Mouse (Mus musculus): ENCODE measurements around the gene Gdap1l1.
"Not testable (repeated sequence)": the region's sequence is repeated elsewhere in the genome, so short reads cannot be mapped to it uniquely, and the experiment has no call there.

The Gdap1l1 gene

DNA sequence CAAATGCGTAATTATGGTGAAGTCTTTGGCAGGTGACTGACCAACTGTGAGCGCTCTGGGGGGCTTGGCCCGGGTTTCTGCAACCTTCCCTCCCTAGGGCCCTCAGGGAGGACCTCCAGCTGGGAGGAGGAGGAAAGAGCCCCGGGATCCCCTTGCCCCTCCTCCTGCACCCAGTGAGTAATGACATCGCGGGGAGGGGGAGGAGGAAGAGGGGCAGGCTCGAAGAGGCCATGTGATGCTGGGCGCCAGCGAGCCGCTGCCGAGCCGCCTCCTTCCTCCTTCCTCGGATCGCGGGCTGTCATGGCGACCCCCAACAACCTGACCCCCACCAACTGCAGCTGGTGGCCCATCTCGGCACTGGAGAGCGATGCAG is at the start of gene Gdap1l1:
Gene Gdap1l1, plus strand, starts transcription at position 231 of the 373 bp plus-strand sequence.
- no peak for DNase-seq (ENCODE audit: low spot score)

DNA sequence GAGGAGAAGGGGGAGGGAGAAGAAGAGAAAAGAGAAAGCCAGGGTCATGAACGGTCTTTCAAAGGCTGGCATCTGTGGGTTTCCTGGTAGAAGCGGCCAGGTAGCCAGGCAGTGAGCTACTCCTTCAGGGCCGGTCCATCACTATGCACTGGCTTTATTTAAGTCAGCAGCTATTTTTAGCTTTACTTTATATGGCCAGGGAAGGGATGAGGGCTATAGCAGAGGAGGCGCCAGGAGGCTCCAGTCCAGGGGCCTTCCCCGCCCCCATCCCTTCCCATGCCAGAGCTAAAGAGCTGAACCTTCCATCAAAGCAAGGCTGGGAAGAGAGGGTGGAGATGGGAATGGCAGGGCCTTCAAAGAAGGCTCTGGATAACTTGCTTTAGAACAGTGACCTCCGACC is 45.8 kb upstream of the Gdap1l1 start:
- no peak for DNase-seq (ENCODE audit: low spot score)

DNA sequence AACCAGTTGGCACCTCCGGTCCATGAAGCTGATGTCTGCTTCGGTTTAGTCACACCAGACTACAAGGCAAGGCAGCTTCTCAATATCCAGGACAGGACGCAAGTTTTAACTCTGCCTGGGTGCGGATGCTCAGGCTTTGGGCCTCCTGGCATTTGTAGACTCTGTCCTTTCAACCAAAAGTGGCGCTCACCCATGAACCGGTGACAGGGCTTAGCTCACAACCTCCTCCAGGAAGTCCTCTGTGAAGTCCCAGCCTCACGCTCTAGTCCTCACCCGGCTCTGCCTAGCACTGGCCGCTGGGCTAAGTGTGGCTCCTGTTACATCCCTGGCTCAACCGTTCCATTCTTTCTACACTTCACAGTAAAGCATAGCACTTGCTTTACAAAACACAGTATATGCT is 45.0 kb upstream of the Gdap1l1 start:
- no peak for DNase-seq (ENCODE audit: low spot score)

DNA sequence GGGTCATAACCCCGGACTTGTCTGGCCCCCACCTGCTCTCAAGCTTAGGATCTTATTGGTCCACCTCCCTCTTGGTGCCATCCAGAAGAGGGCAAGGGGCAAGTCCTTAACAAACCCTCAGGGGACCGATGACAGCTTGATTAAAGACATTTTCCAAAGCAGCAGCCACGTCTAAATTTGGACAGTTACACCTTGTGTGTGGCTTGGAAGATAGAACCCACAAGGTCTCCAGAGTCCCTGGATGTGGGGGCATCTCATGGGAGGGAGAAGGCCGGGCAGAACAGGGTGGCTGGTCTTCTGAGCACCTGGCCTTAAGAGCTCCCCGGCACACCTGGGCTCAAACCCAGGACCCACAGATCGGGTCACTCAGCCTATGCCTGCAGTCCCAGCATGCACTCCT is 44.3 kb upstream of the Gdap1l1 start:
- no peak for DNase-seq (ENCODE audit: low spot score)

DNA sequence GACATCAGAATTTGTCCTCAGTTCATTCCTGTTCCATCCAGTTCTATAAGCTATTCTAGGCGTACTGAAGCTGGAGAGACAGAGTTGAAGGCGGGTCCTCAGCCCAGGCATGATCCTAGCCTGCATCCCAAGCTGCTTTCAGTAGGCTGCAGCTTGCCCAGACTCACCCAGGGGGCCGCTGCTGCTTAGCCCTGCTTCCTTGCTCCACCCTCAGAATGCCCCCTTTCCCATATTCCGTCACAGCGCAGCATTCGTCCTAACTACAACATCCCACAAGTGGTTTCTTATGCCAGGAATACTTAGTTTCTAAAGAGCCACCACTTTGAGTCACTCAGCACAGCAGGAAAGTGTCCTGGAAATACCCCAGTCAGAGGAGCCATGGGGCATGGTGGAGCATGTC is 43.3 kb upstream of the Gdap1l1 start:
- no peak for DNase-seq (ENCODE audit: low spot score)

DNA sequence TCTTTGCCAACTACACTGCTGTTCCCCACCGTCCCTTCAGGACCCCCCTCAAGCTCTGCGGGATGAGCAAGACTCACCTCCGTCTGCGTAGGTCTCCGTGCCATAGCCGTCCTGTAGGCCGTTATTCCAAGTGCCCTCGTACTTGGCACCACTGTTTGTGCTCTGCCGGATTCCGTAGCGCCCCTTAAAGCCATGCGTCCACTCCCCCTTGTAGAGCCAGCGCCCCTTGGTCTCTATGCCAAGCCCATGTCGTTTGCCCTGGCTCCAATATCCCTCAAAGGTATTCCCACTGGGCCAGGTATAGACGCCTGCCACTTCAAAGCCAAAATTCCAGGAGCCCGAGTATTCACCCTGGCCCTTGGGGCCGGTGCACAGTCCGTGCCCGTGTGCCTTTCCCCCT is 41.2 kb upstream of the Gdap1l1 start:
- no peak for DNase-seq (ENCODE audit: low spot score)

DNA sequence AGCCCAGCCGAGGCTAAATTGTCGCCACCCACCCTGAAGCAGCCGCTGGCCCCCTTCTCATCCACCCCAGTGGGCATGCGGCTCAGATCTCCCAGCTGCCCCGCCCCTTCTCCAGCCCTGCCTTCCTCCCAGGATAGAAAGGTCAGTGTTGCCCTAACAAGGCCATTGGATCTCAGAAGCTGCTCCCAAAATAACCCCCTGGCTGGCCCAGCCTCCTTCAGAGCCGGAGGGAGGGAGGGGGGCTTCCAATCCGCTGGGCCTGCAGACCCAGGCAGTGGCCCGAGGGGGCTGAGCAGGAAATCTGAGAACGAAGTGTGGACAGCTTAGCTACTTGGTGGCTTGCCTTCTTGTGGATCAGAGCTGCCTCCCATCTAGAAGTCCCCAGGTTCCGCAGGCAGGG is 40.4 kb upstream of the Gdap1l1 start, which contains the start of gene Jph2:
Gene Jph2, minus strand, starts transcription at position 89 of the 400 bp plus-strand sequence.
- no peak for DNase-seq (ENCODE audit: low spot score)

DNA sequence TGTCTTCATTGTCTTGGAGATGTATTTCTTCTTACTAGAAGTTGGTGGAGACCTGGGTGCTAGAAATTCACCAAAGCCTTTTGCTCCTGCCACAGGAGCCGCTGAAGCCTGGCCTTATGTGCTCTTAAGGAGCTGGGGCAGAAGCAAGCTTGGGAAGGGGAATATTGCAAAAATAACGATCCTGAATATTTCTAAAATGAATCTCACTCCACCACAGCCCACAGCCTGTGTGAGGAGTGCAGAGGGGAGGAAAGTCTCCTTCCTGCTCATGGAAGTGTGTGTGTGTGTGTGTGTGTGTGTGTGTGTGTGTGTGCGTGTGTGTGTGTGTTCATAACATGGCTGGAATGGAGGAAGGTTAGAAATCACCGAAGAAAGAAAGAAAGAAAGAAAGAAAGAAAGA is 39.5 kb upstream of the Gdap1l1 start:
- DNase-seq (ENCODE audit: low spot score) = no peak

DNA sequence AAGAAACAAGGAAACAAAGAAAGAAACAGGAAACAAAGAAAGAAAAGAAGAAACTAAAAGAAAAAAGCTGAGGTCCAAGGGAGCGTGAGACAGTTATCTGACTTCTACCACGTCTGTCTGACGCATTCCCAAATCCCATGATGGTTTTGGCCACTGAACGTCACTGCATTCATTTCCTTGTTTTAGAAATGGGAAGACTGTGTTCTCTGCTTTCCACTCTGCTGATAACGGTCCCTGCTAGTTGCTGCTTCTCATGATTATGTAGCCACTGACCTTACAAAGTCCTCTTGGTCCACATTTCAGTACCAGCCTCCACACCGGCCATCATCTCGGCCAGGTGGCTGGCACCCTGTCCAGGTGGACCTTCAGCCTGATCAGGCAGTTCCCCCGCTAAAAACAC is 39.1 kb upstream of the Gdap1l1 start:
- DNase-seq (ENCODE audit: low spot score) = no peak

DNA sequence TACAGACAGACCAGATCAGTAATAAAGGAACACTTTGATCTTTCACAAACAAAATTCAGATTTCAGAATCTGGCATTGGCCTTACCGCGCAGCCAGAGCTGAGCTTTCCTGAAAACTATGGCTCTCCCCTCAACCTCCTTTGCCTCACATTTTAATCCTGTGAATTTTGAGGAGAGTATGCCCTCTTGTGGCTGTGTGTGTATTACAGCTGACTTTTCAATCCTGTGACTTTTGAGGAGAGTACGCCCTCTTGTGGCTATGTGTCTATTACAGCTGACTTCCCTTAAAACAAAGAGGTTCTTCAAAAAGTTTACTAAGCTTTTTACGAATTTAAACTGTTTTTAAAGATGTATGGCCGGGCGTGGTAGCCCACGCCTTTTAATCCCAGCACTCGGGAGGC is 37.1 kb upstream of the Gdap1l1 start:
- DNase-seq (ENCODE audit: low spot score) = peak; percentile 95

DNA sequence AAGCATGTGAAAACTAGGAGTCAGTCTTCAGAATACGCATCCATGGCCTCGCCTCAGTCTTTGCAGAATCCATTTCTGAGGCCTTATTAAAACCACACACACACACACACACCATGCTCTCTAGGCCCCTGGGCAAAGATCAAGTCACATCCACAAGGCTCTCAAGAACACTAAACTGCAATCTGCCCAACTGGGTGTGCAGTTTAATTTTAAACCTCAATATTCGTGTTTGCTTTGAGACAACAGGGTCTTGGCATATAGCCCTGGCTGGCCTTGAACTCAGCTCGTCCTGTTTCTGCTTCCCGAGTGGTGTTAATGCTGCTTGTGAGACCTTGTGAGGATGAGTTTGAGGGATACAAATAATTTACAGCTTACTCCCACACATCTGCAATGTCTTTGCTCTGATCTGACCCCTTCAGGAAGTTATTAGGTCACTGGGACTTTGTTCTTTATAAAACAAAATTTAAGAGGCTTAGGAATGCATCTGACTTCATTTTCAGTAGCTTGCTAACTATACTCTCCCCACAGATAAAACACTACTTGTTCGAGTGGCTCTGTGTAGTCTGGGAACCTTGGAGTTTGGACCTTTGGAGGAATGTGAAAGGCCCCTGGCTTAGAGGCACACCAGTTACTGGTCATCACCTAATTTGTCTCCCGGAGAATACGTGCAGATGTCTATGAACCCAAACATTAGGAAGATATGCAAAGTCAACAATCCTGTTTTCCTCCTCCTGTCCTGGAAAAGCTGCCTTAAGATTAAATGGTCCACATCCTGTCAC is 34.0 kb upstream of the Gdap1l1 start:
- no peak for DNase-seq (ENCODE audit: low spot score)

DNA sequence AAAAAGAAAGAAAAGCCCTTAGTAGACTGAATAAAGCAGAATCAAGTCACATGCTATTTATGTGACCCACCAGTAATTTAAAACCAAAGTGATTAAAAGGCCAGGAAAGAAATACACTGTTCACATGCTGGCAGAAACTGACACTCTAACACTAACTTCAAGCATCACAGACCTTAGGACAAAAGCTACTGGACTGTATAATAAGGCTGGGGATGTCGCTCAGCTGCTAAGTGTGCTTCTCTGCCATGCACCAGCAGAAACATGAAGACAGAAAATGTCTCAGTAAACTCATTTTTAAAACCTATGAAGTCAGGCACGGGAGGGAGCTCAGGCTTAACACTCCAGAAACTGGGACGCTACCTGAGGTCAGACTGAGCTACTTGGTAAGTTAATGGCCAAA is 28.1 kb upstream of the Gdap1l1 start:
- DNase-seq (ENCODE audit: low spot score) = no peak

DNA sequence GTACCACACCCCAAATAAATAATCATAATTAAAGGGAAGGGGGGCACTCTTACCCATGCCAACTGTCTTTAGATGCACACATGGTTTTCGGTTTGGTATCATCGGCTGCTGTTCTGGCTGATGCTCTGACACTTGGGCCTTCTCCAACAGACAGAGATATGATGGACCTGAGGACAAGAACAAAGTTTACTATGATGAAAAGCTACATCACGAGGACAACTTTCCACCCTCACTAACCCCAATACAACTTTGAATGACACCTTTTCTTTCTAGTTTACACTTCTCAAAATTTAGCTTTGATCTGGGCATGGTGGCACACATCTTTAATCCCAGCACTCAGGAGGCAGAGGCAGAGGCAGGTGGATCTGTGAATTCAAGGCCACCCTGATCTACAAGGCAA is 26.9 kb upstream of the Gdap1l1 start:
- DNase-seq (ENCODE audit: low spot score) = not testable (repeated sequence)

DNA sequence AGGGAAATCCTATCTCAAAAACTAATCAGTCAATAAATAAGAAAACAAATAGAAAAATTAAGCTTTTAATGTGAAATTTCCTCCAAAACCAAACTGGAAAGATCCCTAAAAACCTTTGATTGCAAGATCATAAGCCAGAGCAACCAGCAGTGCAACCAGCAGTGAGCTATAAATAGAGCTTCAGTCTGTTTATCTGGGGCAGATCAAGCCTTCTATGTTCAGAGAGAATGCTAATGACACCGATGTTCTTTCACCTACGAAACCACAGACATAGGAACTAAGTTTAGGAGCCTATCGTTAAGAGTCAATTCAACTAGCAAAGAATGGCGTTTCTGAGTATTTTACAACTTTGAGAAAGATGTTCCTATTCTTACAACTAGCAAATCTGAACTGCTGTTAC is 26.4 kb upstream of the Gdap1l1 start:
- DNase-seq (ENCODE audit: low spot score) = peak; percentile 45

DNA sequence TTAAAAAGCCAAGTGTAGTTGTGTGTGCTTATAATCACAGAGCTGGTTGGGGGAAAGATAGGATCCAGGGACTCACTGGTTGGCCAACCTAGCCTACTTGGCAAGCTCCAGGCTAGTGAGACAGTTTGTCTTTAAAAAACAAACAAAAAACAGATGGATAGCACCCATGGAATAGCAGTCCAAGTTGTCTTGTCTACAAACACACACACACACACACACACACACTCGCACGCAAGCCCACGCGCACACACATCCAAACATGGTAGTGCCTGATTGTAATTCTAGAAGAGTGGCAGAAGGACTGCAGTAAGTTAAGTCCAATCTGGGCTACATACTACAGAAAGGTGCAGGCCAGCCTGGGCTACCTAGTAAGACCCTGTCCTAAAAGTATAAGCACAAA is 25.9 kb upstream of the Gdap1l1 start:
- peak; percentile 60 for DNase-seq (ENCODE audit: low spot score)

DNA sequence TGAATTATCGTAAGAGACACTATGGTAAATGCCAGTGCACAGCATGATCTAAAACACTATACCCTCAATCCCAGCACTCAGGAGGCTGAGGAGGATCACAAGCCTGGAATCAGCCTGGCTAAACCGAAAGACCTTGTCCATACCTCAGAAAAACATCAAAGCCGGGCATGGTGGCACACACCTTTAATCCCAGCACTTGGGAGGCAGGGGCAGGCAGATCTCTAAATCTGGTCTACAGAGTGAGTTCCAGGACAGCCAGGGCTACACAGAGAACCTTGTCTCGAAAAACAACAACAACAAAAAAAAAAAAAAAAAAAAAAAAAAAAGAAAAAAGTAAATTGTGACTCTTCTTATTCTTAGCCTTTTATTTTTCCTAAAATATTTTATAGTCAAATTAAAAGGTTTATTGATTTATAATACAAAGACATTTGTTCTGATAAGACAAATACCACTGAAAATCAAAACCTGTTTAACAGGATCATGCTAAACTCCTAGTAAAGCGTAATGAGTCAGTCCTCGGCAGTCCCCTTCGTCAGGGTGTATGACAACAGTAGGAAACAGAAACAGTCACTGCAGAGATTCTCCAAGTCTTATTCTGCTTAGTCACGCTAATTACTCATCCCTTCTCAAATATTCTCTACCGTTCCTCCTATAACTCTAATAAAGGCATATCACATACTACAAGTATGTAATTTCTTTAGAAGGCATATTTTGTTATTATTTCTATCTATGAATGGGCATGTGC is 25.3 kb upstream of the Gdap1l1 start:
- DNase-seq (ENCODE audit: low spot score) = no peak

DNA sequence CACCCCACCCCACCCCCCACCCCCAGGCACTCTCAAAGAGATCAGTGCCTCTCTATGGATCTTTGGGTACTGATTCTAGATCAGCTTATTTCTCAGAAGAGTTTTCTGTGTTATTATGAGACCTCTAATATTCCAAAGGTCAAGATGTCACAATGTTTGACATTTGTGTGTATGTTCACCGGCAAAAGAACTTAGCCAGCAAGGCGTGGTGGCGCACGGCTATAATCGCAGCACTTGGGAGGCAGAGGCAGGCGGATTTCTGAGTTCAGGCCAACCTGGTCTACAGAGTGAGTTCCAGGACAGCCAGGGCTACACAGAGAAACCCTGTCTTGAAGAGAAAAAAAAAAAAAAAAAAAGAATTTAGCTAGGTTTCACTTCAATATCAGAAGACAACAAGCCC is 21.2 kb upstream of the Gdap1l1 start:
- no peak for DNase-seq (ENCODE audit: low spot score)

DNA sequence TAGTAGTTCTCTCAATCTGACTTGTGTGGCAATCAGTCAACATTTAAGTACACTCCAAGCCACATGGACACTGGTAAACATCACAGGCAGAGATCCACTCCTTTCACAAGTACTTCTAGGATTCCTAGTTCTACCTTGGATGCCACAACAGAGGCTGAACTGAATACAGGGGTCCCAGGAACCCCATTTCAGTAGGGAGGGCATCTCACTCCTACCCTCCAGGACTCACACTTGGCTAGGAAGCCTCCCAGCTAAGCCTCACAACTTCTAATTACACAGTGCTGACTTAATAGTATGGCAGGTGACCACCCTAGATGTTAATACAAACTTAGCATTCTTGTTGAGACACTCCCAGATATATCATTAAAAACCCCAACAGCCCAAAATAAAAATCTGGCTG is 20.4 kb upstream of the Gdap1l1 start:
- no peak for DNase-seq (ENCODE audit: low spot score)

DNA sequence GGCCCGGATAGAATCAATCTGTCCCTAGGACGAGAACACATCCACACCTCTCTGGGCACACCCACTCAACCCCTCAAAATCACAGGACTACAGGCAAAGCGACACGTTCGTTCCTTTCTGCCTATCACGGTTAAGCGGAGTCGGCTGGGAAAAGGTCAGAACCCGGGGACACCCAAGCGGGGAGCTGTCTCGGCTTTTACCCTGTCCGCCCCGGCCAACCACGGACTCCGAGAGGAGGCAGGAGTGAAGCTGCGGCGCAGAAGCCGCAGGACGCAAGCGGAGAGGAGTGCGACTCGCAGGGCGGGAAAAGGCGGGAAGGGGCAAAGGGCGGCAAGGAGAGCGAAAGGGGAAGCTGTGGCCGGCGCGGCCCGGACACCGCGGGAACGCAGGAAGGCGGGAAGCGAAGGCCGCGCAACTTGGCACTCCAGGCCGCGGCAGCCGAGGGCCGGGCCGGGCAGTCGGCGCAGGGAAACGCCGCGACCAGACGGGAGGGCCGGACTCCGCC is 19.4 kb upstream of the Gdap1l1 start:
- DNase-seq (ENCODE audit: low spot score) = peak; percentile 58

DNA sequence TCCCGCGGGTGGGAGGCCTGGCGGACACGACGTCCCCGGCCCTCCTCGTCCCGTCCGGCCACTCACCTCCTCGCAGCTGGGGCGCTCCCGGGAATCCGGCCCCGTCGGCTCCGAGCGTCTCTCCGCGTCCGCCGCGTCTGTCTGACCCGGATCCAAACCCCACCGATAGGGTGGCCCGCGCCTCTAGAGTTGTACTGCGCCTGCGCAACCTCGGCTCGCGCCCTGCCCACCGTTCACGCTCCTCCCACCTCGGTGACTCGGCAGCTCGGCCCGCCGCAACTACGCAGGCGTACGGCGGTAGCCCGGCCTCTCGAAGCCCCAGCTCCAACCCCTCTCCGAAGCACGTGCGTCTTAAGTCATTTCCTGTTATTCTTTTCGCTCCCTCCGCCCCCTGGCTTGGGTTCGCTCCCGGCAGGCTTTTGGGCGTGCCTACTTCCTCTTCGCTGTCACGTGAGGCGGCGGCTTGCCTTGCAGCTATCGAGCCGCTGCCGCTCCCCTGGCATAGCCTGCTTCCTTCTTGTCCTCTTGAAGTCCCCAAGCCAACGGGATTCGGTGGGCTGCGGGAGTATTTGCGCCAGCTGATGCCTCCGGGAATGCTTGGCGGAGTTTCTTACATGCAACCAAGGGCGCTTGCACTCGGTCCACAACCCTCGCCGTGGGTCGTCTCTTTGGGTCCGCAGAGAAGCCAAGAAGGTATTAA is 18.8 kb upstream of the Gdap1l1 start:
- peak; percentile 100 for DNase-seq (ENCODE audit: low spot score)

DNA sequence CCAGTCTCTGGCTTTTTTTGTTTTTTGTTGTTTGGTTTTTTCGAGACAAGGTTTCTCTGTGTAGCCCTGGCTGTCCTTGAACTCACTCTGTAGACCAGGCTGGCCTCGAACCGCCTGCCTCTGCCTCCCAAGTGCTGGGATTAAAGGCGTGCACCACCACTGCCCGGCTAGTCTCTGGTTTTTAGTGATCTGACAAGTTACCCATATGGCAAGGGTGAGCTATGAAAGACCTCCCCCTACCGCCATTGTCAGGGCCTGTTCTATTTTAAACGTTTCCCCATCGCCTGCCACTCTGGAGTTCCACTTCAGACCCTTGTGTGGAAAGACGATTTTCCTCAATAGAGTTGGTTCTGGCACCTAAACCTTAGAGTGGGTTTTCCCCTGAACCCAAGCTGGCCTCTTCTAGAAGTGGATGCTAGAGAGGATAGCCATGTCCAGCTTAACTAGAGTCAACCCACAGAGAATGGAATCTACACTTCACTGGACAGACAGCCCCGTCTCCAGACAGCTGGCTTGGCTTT is 17.9 kb upstream of the Gdap1l1 start:
- no peak for DNase-seq (ENCODE audit: low spot score)

DNA sequence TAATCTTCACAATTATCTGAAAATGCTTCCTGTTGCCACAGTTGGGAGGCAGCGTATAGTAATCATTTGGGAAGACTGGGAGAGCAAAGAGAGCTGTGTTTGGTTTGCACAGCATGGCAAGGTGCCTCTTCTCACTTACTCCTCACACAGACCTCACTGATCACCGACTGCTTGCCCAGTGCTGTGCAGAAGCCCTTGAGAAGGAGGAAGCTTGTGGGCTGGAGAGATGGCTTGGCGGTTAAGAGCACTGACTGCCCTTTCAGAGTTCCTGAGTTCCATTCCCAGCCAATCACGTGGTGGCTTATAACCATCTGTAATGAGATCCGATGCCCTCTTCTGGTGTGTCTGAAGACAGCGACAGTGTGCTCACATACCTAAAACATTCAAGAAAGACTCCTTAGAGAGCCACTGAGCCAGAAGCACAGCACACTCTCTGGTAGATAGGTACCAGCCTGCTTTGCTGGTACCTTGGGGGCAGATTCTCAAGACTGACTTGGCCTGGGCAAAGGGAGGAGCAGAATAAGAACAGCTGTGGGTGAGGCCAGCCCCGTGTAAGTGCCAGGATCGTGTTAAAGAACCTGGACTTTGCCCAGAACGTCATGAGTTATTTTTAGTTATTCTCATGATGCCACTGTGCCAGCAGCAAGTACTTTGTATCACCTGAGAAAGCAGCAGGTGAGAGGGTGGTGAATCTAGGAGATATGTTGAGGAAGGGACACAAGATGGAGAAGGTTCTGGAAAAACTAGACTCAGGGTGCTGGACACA is 15.2 kb upstream of the Gdap1l1 start:
- DNase-seq (ENCODE audit: low spot score) = no peak

All from adipocyte (in vitro differentiated cells).